Mouse (Mus musculus) kidney, postnatal 10 days (tissue): ENCODE data around the gene Cyp2b19.
"Not testable (repeated sequence)": the region's sequence is repeated elsewhere in the genome, so short reads cannot be mapped to it uniquely, and the experiment has no call there.

Experiments
- DNase-seq: peaks from one replicate; pipeline ENCODE4 v3.0.0; 2021; ENCODE audit warnings: mixed read lengths

The Cyp2b19 gene

GRCm38 (mm10) chr7:26756842-26757241 lies at the start of gene Cyp2b19:
Gene Cyp2b19 (plus strand): TSS chr7:26757142.
- DNase-seq: no peak

GRCm38 (mm10) chr7:26711061-26711460 lies 45.9 kb upstream of the Cyp2b19 start:
- no peak for DNase-seq

GRCm38 (mm10) chr7:26738940-26739339 lies 18.0 kb upstream of the Cyp2b19 start:
- no peak for DNase-seq

GRCm38 (mm10) chr7:26743948-26744347 lies 13.0 kb upstream of the Cyp2b19 start:
- DNase-seq: no peak

GRCm38 (mm10) chr7:26745486-26745885 lies 11.5 kb upstream of the Cyp2b19 start:
- DNase-seq: no peak

GRCm38 (mm10) chr7:26767084-26767483 lies 10.1 kb downstream of the Cyp2b19 start:
- peak; percentile 45 for DNase-seq

GRCm38 (mm10) chr7:26769881-26770470 lies 13.0 kb downstream of the Cyp2b19 start:
- DNase-seq: no peak

- DNase-seq: no peak
These were observed 16.1 kb downstream of the Cyp2b19 start for GRCm38 (mm10) chr7:26772866-26773586.

GRCm38 (mm10) chr7:26775866-26776265 lies 18.9 kb downstream of the Cyp2b19 start:
- DNase-seq: peak; percentile 17

GRCm38 (mm10) chr7:26777806-26778205 lies 20.9 kb downstream of the Cyp2b19 start:
- no peak for DNase-seq

GRCm38 (mm10) chr7:26778474-26778873 lies 21.5 kb downstream of the Cyp2b19 start:
- peak; percentile 65 for DNase-seq

GRCm38 (mm10) chr7:26779799-26780416 lies 23.0 kb downstream of the Cyp2b19 start:
- DNase-seq: no peak

- DNase-seq: peak; percentile 24
These were observed 23.6 kb downstream of the Cyp2b19 start for GRCm38 (mm10) chr7:26780510-26780909.

- no peak for DNase-seq
These were observed 24.2 kb downstream of the Cyp2b19 start for GRCm38 (mm10) chr7:26780998-26781766.

- DNase-seq: no peak
These were observed 24.8 kb downstream of the Cyp2b19 start for GRCm38 (mm10) chr7:26781767-26782131.

GRCm38 (mm10) chr7:26783163-26783562 lies 26.2 kb downstream of the Cyp2b19 start:
- peak; percentile 27 for DNase-seq

- DNase-seq: not testable (repeated sequence)
These were observed 29.1 kb downstream of the Cyp2b19 start for GRCm38 (mm10) chr7:26786013-26786412.

- no peak for DNase-seq
These were observed 33.0 kb downstream of the Cyp2b19 start for GRCm38 (mm10) chr7:26789984-26790383.

GRCm38 (mm10) chr7:26800104-26800503 lies 43.2 kb downstream of the Cyp2b19 start:
- DNase-seq: no peak

- DNase-seq: no peak
These were observed 44.1 kb downstream of the Cyp2b19 start for GRCm38 (mm10) chr7:26800996-26801395.

GRCm38 (mm10) chr7:26808592-26808991 lies 51.6 kb downstream of the Cyp2b19 start, which contains the start of gene Cyp2g1:
Gene Cyp2g1 (plus strand): TSS chr7:26808892.
- no peak for DNase-seq
